Mouse (Mus musculus): Measurements from ENCODE around the gene Lamtor3. TPM values are rescaled to one million over a fixed set of nuclear protein-coding genes. Genes with fewer than 3 reads are reported as not detected.
"Not testable (repeated sequence)": the region's sequence is repeated elsewhere in the genome, so short reads cannot be mapped to it uniquely, and the experiment has no call there.

Lamtor3 gene
- total RNA-seq, 2 experiments from 2014 or later = 64.4 to 65.3 TPM

DNA sequence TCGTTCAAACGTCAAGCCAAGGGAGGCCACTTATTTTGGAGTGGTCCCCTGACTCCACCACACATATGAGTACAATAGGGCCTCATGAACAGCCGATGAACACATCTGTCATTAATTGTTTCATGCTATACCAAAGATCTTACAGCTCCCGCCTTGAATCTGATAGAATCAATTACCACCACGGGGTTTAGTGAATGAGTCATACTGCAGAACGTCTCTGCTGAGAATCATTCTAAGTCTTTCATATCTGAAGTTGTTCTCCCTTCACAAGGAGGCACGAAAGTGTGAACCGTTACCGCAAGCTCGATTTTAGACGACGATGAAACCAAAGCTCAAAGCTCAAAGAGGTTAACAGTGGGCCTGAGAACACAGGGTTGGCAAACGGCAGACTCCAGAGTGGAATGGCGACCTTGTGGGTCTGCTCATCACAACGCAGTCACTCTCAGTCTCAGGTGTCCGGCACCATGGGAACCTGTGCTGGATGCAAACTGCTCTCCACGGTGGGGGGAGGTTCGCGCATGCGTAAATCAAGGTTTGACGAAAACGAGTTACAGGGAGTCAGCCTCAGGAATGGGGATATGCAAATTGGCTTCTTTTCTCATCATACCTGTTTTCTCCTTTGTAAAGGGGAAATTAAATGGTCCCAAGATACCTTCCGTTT lies 36.1 kb downstream of the Lamtor3 start:
- no peak overlapping the region for H3K4me3 ChIP-seq
- TF ChIP-seq CTCF (conservative IDR thresholded peaks at IDR 0.05) = no peak
- no peak overlapping the region for H3K27ac ChIP-seq
- no peak for DNase-seq (ENCODE audit: low spot score in 2 of 2)

DNA sequence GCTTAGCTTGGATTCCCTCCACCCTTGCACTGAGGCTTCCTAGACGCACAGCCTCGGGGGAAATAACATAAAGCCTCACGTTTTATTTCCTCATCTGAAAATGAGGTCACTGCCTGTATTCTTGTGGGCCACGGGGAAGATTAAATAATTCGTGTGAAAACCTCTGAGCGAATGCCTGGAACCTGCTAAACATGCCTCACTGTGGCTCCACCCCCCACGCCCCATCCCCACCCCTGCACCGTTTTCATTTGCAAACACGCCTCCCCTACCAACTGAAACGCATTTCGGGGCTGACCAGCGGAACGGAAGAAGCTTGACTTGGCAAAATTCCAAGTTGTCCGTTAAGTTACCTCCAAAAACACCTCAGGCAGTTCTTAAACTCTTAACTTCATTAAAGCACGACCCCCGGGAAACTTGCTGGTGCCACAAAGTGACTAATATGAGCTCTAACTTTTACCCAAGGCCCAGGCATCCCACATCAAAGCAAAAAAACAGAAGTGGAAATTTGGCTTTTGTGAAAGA lies 37.3 kb downstream of the Lamtor3 start:
- no peak overlapping the region for H3K4me3 ChIP-seq
- no peak for TF ChIP-seq CTCF (conservative IDR thresholded peaks at IDR 0.05)
- no peak for DNase-seq (ENCODE audit: low spot score in 2 of 2)
- H3K27ac ChIP-seq = no peak overlapping the region

DNA sequence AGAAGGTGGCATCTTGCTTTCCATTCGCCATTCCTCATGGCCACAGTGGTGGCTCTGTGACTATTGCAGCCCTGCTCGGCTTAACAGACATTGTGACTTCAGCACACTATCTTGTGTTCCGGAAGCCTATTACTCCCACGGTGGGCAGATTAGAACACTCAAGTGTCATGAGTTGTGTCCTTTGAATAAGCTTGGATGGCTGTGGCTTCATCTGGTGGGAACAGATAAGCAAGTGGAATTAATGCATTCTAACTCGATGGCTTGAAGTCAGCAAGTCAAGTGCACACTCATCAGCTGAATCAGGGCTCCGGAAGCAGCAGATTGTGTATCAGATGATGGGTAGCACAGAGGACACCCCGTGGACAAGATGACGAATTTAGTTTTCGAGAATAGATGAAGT lies 39.6 kb downstream of the Lamtor3 start:
- H3K27ac ChIP-seq = no peak overlapping the region
- TF ChIP-seq CTCF (conservative IDR thresholded peaks at IDR 0.05) = no peak
- no peak for DNase-seq (ENCODE audit: low spot score in 2 of 2)
- no peak overlapping the region for H3K4me3 ChIP-seq

DNA sequence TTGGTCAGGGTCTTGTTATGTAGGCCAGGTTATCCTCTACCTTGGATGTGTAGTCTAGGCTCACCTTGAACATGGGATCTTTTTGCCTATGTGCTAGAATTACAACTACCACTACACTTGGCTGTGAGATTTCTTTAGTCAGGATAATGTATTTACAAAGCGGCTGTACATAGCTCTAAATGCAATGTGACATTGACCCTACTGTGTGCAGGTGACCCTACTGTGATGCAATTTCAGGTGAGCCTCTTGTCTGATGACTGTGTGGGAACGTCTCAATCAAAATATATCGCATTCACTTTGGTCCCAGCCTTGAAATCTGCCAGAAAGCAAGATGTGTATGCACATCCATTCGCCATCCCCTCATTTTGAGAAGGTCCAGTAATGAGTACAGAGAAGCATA lies 40.0 kb downstream of the Lamtor3 start:
- no peak overlapping the region for H3K4me3 ChIP-seq
- DNase-seq (ENCODE audit: low spot score in 2 of 2) = no peak
- TF ChIP-seq CTCF (conservative IDR thresholded peaks at IDR 0.05) = no peak
- H3K27ac ChIP-seq = no peak overlapping the region

DNA sequence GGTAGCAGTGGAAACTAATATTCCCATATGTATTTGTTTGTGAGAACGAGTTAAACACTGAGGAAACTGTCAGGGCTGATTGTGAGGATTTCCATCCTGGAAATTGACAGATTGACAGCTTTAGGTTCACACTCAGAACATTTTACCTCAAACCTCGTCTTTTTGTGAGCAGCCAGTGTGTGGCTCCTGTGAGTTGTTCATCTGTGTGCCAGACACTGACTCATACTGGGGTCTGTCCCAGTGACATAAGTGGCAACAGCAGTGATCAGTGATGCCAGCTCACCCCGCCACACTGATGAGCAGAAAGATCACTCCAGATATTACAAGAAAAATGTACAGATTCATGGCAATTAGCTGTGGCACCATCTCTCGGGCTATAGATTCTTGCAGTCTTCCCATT lies 41.1 kb downstream of the Lamtor3 start:
- DNase-seq (ENCODE audit: low spot score in 2 of 2) = no peak
- no peak overlapping the region for H3K27ac ChIP-seq
- no peak for TF ChIP-seq CTCF (conservative IDR thresholded peaks at IDR 0.05)
- H3K4me3 ChIP-seq = no peak overlapping the region

DNA sequence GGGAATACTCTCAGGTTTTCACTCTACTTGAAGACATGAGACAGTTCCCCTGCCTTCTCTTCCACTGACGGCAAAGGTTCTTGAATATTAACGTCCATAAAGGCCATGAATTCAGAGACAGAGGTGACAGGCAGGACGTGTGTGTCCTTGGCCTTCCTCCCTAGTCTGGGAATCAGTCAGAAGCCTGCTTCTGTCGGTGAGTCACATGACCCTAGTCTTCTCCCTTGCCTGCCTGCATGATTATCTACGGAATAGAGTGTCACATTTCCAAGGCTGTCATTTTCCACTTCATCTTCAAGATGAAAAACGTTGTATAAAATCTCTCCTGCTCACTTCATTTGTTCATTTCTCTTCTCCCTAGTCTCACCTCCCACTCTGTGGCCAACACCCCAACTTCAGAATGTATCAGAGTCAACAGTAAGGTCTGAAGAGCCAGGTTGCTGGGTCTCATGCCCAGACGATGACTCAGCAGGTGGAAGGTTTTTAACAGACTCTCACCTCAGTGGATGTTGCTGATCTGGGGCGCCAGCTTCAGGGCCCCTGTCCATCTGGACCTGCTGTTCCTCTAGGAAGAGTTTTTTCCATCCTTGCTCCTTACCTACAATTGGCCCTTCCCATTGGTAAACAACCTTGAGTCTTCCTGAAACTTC lies 43.6 kb downstream of the Lamtor3 start:
- Histone ChIP-seq H3K27ac (no peak overlapping the region), H3K4me3 (no peak overlapping the region)
- no peak for DNase-seq (ENCODE audit: low spot score in 2 of 2)
- TF ChIP-seq CTCF (conservative IDR thresholded peaks at IDR 0.05) = no peak

DNA sequence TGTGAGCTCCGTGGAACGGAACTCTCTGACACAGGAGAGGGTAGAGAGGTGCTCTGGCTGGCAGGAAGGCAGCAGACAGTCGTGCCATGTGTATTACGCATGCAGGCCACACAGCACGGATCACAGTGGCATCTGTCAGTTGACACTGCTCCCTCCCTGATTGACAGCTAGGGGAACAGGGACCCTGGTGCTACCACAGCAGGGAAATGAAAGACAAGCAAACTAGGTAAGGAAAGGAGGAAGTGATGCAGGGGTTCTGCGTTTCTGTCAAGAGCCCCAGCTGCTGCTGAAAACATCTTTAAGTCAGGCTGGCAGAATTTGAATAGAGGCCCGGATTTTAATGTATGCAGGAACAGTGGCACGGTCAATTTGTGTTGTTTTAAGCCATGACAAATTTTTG lies 45.2 kb downstream of the Lamtor3 start:
- H3K27ac ChIP-seq = no peak overlapping the region
- H3K4me3 ChIP-seq = no peak overlapping the region
- no peak for TF ChIP-seq CTCF (conservative IDR thresholded peaks at IDR 0.05)
- DNase-seq (ENCODE audit: low spot score in 2 of 2) = no peak

DNA sequence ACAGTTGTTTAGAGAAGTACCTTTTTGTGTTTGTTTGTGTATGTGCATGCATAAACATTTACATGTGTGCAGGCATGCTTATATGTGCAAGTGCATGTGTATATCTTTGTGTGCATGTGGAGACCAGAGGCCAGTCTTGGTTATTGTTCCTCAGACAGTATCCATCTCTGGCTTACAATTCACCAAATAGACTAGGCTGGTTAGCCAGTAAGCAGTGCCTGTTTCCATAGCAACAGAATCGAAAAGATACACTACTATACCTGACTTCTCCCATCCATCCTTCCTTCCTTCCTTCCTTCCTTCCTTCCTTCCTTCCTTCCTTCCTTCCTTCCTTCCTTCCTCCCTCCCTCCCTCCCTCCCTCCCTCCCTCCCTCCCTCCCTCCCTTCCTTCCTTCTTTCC lies 45.7 kb downstream of the Lamtor3 start:
- not testable (repeated sequence) for H3K4me3 ChIP-seq; H3K27ac ChIP-seq; DNase-seq (ENCODE audit: low spot score in 2 of 2)

DNA sequence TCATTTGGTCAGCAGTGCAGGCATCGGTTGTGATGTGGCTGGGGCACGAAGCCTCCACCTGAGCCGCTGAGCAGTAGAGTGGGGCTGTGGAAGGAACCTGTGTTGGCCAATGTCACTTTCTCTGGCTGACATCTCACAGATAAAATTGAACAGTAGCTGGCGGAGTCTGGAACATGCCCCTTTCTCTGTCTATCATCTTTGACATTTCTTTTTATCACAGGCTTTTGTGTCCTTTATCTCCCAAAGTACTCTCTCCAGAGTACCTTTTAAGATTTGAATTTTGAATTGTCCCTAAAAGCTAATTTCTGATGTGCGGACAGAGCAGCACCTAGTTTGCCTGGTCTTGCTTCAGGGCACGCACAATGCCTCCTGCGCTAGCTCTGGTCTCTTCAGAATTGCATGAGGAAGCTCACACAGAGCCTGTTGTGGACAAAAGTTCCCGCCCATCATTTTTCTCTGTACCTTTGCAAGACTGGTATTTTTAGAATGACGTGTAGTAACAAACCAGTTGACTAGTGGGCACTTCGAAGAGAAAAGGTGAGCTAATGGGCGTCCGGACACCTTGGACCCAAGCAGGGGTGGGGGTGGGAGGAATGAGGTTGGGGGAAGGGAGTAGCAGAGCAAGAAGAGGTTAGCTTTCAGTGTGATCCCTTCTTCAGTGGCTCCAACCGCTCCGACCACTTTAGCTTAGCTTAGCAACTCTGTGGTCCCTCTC lies 50.0 kb downstream of the Lamtor3 start:
- H3K4me3 ChIP-seq = no peak overlapping the region
- no peak for TF ChIP-seq CTCF (conservative IDR thresholded peaks at IDR 0.05)
- no peak overlapping the region for H3K27ac ChIP-seq
- DNase-seq (ENCODE audit: low spot score in 2 of 2) = no peak

DNA sequence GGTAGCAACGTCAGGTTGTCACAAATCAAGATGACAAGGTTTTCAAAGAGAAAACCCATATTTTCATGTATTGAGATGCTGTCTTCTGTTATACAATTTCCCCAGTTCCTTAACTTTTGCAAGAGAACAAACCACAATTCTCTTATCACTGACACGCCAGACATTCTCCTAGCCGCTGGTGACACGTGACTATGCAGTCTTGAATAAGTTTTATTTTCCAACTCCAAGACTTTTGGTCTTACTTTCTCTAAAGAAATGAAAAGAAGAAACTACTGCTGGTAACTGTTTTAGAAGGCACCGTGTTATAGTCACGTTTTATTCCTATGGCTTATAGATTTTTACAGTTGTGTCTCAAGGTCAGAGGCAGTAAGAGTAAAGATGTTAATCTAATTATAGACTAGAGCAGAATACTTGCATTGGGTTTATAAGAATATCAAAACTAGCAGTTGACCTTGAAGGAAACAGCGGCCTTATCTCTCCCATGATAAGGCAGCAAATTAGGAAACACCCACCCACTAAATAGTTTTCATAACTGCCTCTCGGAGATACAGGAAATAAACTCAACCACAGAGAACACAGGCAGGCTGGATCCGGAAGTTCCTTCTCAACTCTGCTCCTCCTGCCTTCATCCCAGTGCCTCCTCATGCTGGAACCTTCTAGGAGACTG lies 50.6 kb downstream of the Lamtor3 start:
- no peak for TF ChIP-seq CTCF (conservative IDR thresholded peaks at IDR 0.05)
- Histone ChIP-seq H3K4me3 (no peak overlapping the region), H3K27ac (no peak overlapping the region)
- no peak for DNase-seq (ENCODE audit: low spot score in 2 of 2)

DNA sequence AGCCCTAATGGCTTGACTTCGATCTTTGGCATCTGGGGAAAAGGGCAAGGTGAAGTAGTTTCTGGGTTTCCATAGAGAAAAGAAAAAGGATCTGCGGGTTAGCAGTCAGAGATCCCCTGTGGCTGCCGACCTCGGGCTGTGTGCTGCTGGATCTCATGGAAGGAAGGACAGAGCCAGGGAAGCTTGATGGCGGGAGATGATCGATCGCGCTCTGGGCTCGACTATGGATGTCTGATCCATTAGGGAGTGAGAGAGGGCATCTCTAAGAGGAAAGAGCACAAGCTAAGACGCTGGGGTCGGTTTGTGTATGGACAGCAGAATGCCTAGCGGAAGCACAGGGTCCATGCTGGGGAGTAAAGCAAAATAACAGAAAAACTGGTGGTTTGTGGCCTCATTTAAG lies 51.6 kb downstream of the Lamtor3 start:
- no peak for TF ChIP-seq CTCF (conservative IDR thresholded peaks at IDR 0.05)
- H3K27ac ChIP-seq = no peak overlapping the region
- DNase-seq (ENCODE audit: low spot score in 2 of 2) = no peak
- no peak overlapping the region; the same call in 1 of the 2 replicates for H3K4me3 ChIP-seq

DNA sequence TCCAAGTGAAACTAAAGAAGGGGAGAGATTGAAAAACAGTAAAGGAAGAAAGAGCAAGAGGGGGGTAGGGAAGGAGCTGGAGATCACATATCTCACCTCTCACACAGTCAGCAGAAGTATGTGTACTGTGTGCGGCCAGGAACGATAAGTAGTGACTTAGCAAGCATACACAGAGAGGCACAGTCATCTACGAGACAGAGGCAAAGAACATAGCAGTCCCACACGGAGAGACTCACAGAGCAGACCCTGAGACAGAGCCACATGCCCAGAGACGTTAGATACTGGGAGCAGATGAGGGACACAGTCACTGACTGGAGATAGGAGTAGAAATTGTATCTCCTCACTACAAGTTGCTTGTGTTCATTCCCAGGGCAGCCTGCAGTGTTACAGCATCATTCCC lies 53.9 kb downstream of the Lamtor3 start:
- no peak overlapping the region for H3K4me3 ChIP-seq
- TF ChIP-seq CTCF (conservative IDR thresholded peaks at IDR 0.05) = no peak
- no peak for DNase-seq (ENCODE audit: low spot score in 2 of 2)

DNA sequence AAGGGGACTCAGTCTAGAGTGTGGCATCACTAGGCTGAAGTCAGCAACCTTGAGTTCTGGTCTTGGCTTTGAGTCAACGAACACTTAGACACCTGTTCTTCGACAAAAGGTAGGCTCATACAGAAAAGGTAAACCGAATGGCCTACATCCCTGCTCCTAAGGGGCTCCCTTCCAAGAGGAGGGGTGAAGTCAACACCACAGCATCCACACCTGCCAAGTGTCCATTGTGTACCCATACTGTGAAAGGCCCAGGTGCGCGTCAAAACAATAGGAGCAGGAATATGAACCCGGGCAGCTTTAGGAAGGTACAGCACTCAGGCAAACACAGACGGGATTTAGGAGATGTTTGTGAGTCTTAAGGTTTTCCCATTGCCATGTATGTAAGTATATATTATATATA lies 54.7 kb downstream of the Lamtor3 start:
- no peak for TF ChIP-seq CTCF (conservative IDR thresholded peaks at IDR 0.05)

More for the DNA sequence above, 53.9 kb downstream of the Lamtor3 start:
- no peak overlapping the region for H3K27ac ChIP-seq

More for the DNA sequence above, 54.7 kb downstream of the Lamtor3 start:
- H3K4me3 ChIP-seq = no peak overlapping the region
- H3K27ac ChIP-seq = no peak overlapping the region
- no peak for DNase-seq (ENCODE audit: low spot score in 2 of 2)
